Mouse (Mus musculus): ENCODE data around the gene Exoc3l4. TPM values are rescaled to one million over a fixed set of nuclear protein-coding genes. Genes with fewer than 3 reads are reported as not detected.

Gene Exoc3l4
- total and polyA plus RNA-seq, 3 experiments: 0.04 to 0.17 TPM; not detected in 1

GRCm38 (mm10) chr12:111446745-111447144, 29.9 kb downstream of the Exoc3l4 start:
- Histone ChIP-seq H3K9me3 (replicated peaks; ENCODE audit: insufficient read depth, low read length) (no peaks in the 10 kb centered on the region), H3K4me3 (ENCODE audit: control insufficient read depth in 1 of 2, insufficient read depth in 1 of 2, low read depth in 2 of 2, low read length in 2 of 2) (no peak overlapping the region), H3K9ac (ENCODE audit: control insufficient read depth, low read depth, low read length, poor library complexity, severe bottlenecking) (no peak overlapping the region), H3K36me3 (ENCODE audit: control insufficient read depth in 1 of 2, insufficient read depth in 2 of 2, low read length in 2 of 2) (peaks cover 6 to 12% of the 10 kb centered on the region in 2 experiments; a peak in 3 of 4 replicates), H3K27me3 (ENCODE audit: control insufficient read depth in 1 of 2, insufficient read depth in 2 of 2, low read length in 2 of 2) (no peaks in the 10 kb centered on the region), H3K4me1 (ENCODE audit: control insufficient read depth in 1 of 2, insufficient read depth in 2 of 2, low read length in 2 of 2) (peaks cover 12 to 16% of the 10 kb centered on the region in 2 experiments; a peak in 3 of 4 replicates), H3K79me2 (ENCODE audit: control insufficient read depth, insufficient read depth, low read length, poor library complexity) (peaks cover 17% of the 10 kb centered on the region), H3K27ac (ENCODE audit: control insufficient read depth, low read depth, low read length) (no peak overlapping the region)
- DNase-seq (ENCODE audit: low read depth, low spot score): no peak
- TF ChIP-seq MYB (IDR thresholded peaks at IDR 0.05; ENCODE audit: low read depth, low read length) (no peak), MAZ (IDR thresholded peaks at IDR 0.05; ENCODE audit: low read depth, low read length) (no peak), UBTF (IDR thresholded peaks at IDR 0.05; ENCODE audit: borderline replicate concordance, insufficient read depth, low read depth, low read length) (no peak), ZKSCAN1 (IDR thresholded peaks at IDR 0.05; ENCODE audit: low read depth, low read length) (no peak), CHD2 (IDR thresholded peaks at IDR 0.05; ENCODE audit: low read length) (no peak), CHD1 (IDR thresholded peaks at IDR 0.05; ENCODE audit: low read depth, low read length) (no peak), TBP (IDR thresholded peaks at IDR 0.05; ENCODE audit: low read depth, low read length) (no peak), POLR2AphosphoS2 (IDR thresholded peaks at IDR 0.05; ENCODE audit: low read length) (no peak), TCF12 (IDR thresholded peaks at IDR 0.05; ENCODE audit: low read depth, low read length) (no peak), SIN3A (IDR thresholded peaks at IDR 0.05; ENCODE audit: low read length) (no peak), ELF1 (IDR thresholded peaks at IDR 0.05; ENCODE audit: low read depth, low read length) (no peak), NELFE (IDR thresholded peaks at IDR 0.05; ENCODE audit: low read depth, low read length) (no peak), BHLHE40 (IDR thresholded peaks at IDR 0.05; ENCODE audit: borderline replicate concordance, low read depth, low read length) (no peak), MAFK (IDR thresholded peaks at IDR 0.05; ENCODE audit: borderline replicate concordance, low read depth, low read length) (no peak), POLR2AphosphoS5 (IDR thresholded peaks at IDR 0.05; ENCODE audit: borderline replicate concordance, low read depth, low read length) (no peak), MYC (IDR thresholded peaks at IDR 0.05; ENCODE audit: low read depth, low read length) (no peak), POLR2A (IDR thresholded peaks at IDR 0.05; ENCODE audit: control insufficient read depth in 1 of 2, insufficient read depth in 1 of 2, low read depth in 1 of 2, low read length in 2 of 2, poor library complexity in 1 of 2) (no peak)

GRCm38 (mm10) chr12:111447350-111447749, 30.5 kb downstream of the Exoc3l4 start:
- Histone ChIP-seq H3K4me1 (ENCODE audit: control insufficient read depth in 1 of 2, insufficient read depth in 2 of 2, low read length in 2 of 2) (peaks cover 9 to 11% of the 10 kb centered on the region in 2 experiments; a peak in 3 of 4 replicates), H3K79me2 (ENCODE audit: control insufficient read depth, insufficient read depth, low read length, poor library complexity) (peaks cover 17% of the 10 kb centered on the region), H3K4me3 (ENCODE audit: control insufficient read depth in 1 of 2, insufficient read depth in 1 of 2, low read depth in 2 of 2, low read length in 2 of 2) (no peak overlapping the region), H3K9ac (ENCODE audit: control insufficient read depth, low read depth, low read length, poor library complexity, severe bottlenecking) (no peak overlapping the region), H3K9me3 (replicated peaks; ENCODE audit: insufficient read depth, low read length) (no peaks in the 10 kb centered on the region), H3K27me3 (ENCODE audit: control insufficient read depth in 1 of 2, insufficient read depth in 2 of 2, low read length in 2 of 2) (no peaks in the 10 kb centered on the region), H3K27ac (ENCODE audit: control insufficient read depth, low read depth, low read length) (no peak overlapping the region), H3K36me3 (ENCODE audit: control insufficient read depth in 1 of 2, insufficient read depth in 2 of 2, low read length in 2 of 2) (peaks cover 8 to 9% of the 10 kb centered on the region in 2 experiments; a peak in 3 of 4 replicates)
- no peak for TF ChIP-seq SMC3 (IDR thresholded peaks at IDR 0.05; ENCODE audit: low read depth, low read length)
- TF ChIP-seq USF1 (IDR thresholded peaks at IDR 0.05; ENCODE audit: low read depth, low read length): no peak
- TF ChIP-seq ZMIZ1 (IDR thresholded peaks at IDR 0.05; ENCODE audit: low read depth, low read length): no peak
- TF ChIP-seq POLR2A (IDR thresholded peaks at IDR 0.05; ENCODE audit: control insufficient read depth in 1 of 2, insufficient read depth in 1 of 2, low read depth in 1 of 2, low read length in 2 of 2, poor library complexity in 1 of 2): no peak
- no peak for TF ChIP-seq HCFC1 (IDR thresholded peaks at IDR 0.05; ENCODE audit: low read depth, low read length)
- no peak for TF ChIP-seq NRF1 (IDR thresholded peaks at IDR 0.05; ENCODE audit: insufficient read depth, low read depth, low read length, poor library complexity, severe bottlenecking)
- TF ChIP-seq ZKSCAN1 (IDR thresholded peaks at IDR 0.05; ENCODE audit: low read depth, low read length): no peak
- no peak for TF ChIP-seq ZC3H11A (IDR thresholded peaks at IDR 0.05; ENCODE audit: low read depth, low read length)
- no peak for TF ChIP-seq ELF1 (IDR thresholded peaks at IDR 0.05; ENCODE audit: low read depth, low read length)
- no peak for TF ChIP-seq MYB (IDR thresholded peaks at IDR 0.05; ENCODE audit: low read depth, low read length)
- TF ChIP-seq SIN3A (IDR thresholded peaks at IDR 0.05; ENCODE audit: low read length): no peak
- no peak for TF ChIP-seq MAFK (IDR thresholded peaks at IDR 0.05; ENCODE audit: borderline replicate concordance, low read depth, low read length)
- TF ChIP-seq GABPA (IDR thresholded peaks at IDR 0.05; ENCODE audit: low read depth, low read length): no peak
- no peak for TF ChIP-seq CHD2 (IDR thresholded peaks at IDR 0.05; ENCODE audit: low read length)
- no peak for TF ChIP-seq GATA1 (IDR thresholded peaks at IDR 0.05; ENCODE audit: low read depth, low read length)
- TF ChIP-seq MEF2A (IDR thresholded peaks at IDR 0.05; ENCODE audit: extremely low read depth, insufficient replicate concordance, low read depth, low read length, poor library complexity, severe bottlenecking): no peak
- no peak for TF ChIP-seq RAD21 (IDR thresholded peaks at IDR 0.05; ENCODE audit: low read depth, low read length)
- no peak for DNase-seq (ENCODE audit: low read depth, low spot score)
